Mouse (Mus musculus) erythroblast, embryonic 14.5 days (primary cell): Measurements from ENCODE around the gene Nr4a2.

Source experiments
- GATA1 ChIP-seq: IDR thresholded peaks from 2 replicates; pipeline ENCODE4 v1.6.1; 2012; ENCODE audit warnings: low read length, inconsistent platforms, mixed read lengths
- TAL1 ChIP-seq: IDR thresholded peaks from 3 replicates; pipeline ENCODE4 v1.6.1; 2012; ENCODE audit warnings: low read length, inconsistent platforms, mixed read lengths

- TF ChIP-seq GATA1: no peak
- no peak for TF ChIP-seq TAL1
Observed at GRCm38 (mm10) chr2:57138594-57138993, 14.8 kb upstream of the Nr4a2 start.
